Comparison of ENCODE assay signal across 8 mouse cellular contexts in the genomic region with DNA sequence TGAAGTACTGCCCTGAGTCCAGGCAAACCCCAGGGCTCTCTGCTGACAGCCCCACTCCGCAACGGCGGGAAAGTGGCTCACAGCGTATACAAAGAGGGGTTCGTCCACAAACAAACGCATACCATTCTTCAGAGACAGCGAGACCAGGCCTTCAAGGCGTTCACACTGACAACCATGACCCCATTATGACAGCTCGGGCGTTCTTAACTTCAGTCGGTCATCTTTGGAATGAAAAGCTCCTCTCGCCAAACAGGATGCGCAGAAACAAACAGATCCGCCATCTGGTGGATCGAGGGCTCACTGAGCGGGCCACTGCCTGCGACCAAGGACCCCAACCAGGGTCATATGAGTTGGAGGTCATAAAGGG. TPM values are rescaled to one million over a fixed set of nuclear protein-coding genes. Genes with fewer than 3 reads are reported as not detected.
DNase-seq lines count a peak whose midpoint lies in the region; ATAC-seq and TF ChIP-seq lines count a peak whose summit lies in the region.

No protein-coding gene starts in this region.

- no peak for TF ChIP-seq EP300 in lung, postnatal 0 days (IDR thresholded peaks at IDR 0.05)

- no peaks in the 10 kb centered on the region for H3K9me3 ChIP-seq in hindbrain, embryonic 13.5 days
- H3K9me3 ChIP-seq in lung, postnatal 0 days (ENCODE audit: low read length) = no peaks in the 10 kb centered on the region

- H3K4me3 ChIP-seq in spleen, adult 2 months (ENCODE audit: extremely low read depth, insufficient read depth, insufficient read length) = peak overlapping the region; percentile 78
- peak overlapping the region; percentile 78 for H3K4me3 ChIP-seq in hindbrain, embryonic 13.5 days
- peak overlapping the region; percentile 76 for H3K4me3 ChIP-seq in lung, postnatal 0 days (ENCODE audit: low read depth, low read length)
- peak overlapping the region; percentile 72 for H3K4me3 ChIP-seq in small intestine, adult 2 months (ENCODE audit: low read depth, low read length)

- TF ChIP-seq CTCF in spleen, adult 2 months (IDR thresholded peaks at IDR 0.05; ENCODE audit: extremely low read depth, insufficient read depth, insufficient read length, insufficient replicate concordance) = no peak
- TF ChIP-seq CTCF in lung, postnatal 0 days (IDR thresholded peaks at IDR 0.05) = no peak; the same call in 1 of the 2 replicates
- TF ChIP-seq CTCF in small intestine, adult 2 months (IDR thresholded peaks at IDR 0.05; ENCODE audit: extremely low read depth, insufficient read length, insufficient replicate concordance, low read depth, low read length) = no peak

- H3K36me3 ChIP-seq in spleen, adult 2 months (ENCODE audit: control insufficient read depth, insufficient read depth, low read length) = no peaks in the 10 kb centered on the region
- 0 out of 2 replicates have a peak, but pooled peaks cover 3% of the 10 kb centered on the region for H3K36me3 ChIP-seq in hindbrain, embryonic 13.5 days
- no peaks in the 10 kb centered on the region for H3K36me3 ChIP-seq in lung, postnatal 0 days (ENCODE audit: insufficient read depth, low read length)
- no peaks in the 10 kb centered on the region for H3K36me3 ChIP-seq in small intestine, adult 2 months (ENCODE audit: control insufficient read depth, insufficient read depth, low read length)

- peak overlapping the region; percentile 72 for H3K4me2 ChIP-seq in hindbrain, embryonic 13.5 days
- peak overlapping the region; percentile 99 for H3K4me2 ChIP-seq in lung, postnatal 0 days (replicated peaks; ENCODE audit: low read depth, low read length)

- peaks cover 5% of the 10 kb centered on the region for H3K4me1 ChIP-seq in spleen, adult 2 months (ENCODE audit: control insufficient read depth, insufficient read depth, insufficient read length)
- peaks cover 18% of the 10 kb centered on the region for H3K4me1 ChIP-seq in hindbrain, embryonic 13.5 days (replicated peaks)
- no peaks in the 10 kb centered on the region for H3K4me1 ChIP-seq in lung, postnatal 0 days (ENCODE audit: insufficient read depth, low read depth, low read length)
- no peaks in the 10 kb centered on the region; the same call in 1 of the 2 replicates for H3K4me1 ChIP-seq in small intestine, adult 2 months (ENCODE audit: control insufficient read depth, insufficient read depth, insufficient read length, low read length)

- no peaks in the 10 kb centered on the region for H3K27me3 ChIP-seq in spleen, adult 2 months (ENCODE audit: control insufficient read depth, insufficient read depth, low read length)
- peaks cover 23% of the 10 kb centered on the region for H3K27me3 ChIP-seq in hindbrain, embryonic 13.5 days
- H3K27me3 ChIP-seq in lung, postnatal 0 days (replicated peaks; ENCODE audit: insufficient read depth, low read length) = 0 out of 2 replicates have a peak, but pooled peaks cover 3% of the 10 kb centered on the region
- 0 out of 2 replicates have a peak, but pooled peaks cover 1% of the 10 kb centered on the region for H3K27me3 ChIP-seq in small intestine, adult 2 months (ENCODE audit: control insufficient read depth, insufficient read depth, low read length)

- peak overlapping the region; percentile 24; the same call in 1 of the 2 replicates for H3K27ac ChIP-seq in spleen, adult 2 months (ENCODE audit: insufficient read depth, low read length)
- peak overlapping the region; percentile 88 for H3K27ac ChIP-seq in hindbrain, embryonic 13.5 days
- no peak overlapping the region for H3K27ac ChIP-seq in lung, postnatal 0 days (ENCODE audit: low read length)
- H3K27ac ChIP-seq in small intestine, adult 2 months (ENCODE audit: insufficient read depth, low read depth, low read length) = no peak overlapping the region

- 2% methylated on average over 17 of the region's 17 CpGs for WGBS in spleen, adult 2 months
- under 1% methylated on average over 17 of the region's 17 CpGs for WGBS in hindbrain, embryonic 13.5 days
- WGBS in lung, postnatal 0 days = under 1% methylated on average over 17 of the region's 17 CpGs
- WGBS in small intestine, adult 2 months = under 1% methylated on average over 17 of the region's 17 CpGs

- ATAC-seq in hindbrain, embryonic 13.5 days (ENCODE audit: low FRiP score) = peak; percentile 26
- no peak for ATAC-seq in lung, postnatal 0 days

- TF ChIP-seq POLR2A in spleen, adult 2 months (IDR thresholded peaks at IDR 0.05; ENCODE audit: low read depth, low read length) = no peak
- no peak for TF ChIP-seq POLR2A in small intestine, adult 2 months (IDR thresholded peaks at IDR 0.05; ENCODE audit: low read depth, low read length)

- no peak for DNase-seq in spleen, adult 2 months (ENCODE audit: low read depth in 1 of 2, low spot score in 2 of 2)
- DNase-seq in spleen, postnatal 36 days (ENCODE audit: low spot score in 2 of 2) = no peak
- peak; percentile 59 for DNase-seq in embryo, embryonic 11 days
- peak; percentile 32 for DNase-seq in lung, postnatal 0 days (ENCODE audit: low spot score)
- DNase-seq in layer of hippocampus, adult 9-10 months (ENCODE audit: low spot score) = no peak
- DNase-seq in thymus, postnatal 36 days = no peak

- peak overlapping the region; percentile 86 for H3K9ac ChIP-seq in hindbrain, embryonic 13.5 days
- peak overlapping the region; percentile 51 for H3K9ac ChIP-seq in lung, postnatal 0 days (replicated peaks; ENCODE audit: low read depth)

RNA-seq across cellular contexts. Expression of gene Ccsap, which starts 1.5 kb away (rescaled TPM):
- polyA plus RNA-seq in spleen, adult 2 months (2012; rRNA removed) = 1.8 and 2.8 TPM in 2 replicates
- 4.0 and 4.1 TPM in 2 replicates for polyA plus RNA-seq in hindbrain, embryonic 13.5 days (2015; fragmentation: Nextera tagmentation; extraction: Ambion mirVana)
- polyA plus RNA-seq in lung, postnatal 0 days (2015; fragmentation: Nextera tagmentation; extraction: Ambion mirVana) = 1.2 and 1.3 TPM in 2 replicates
- 0.70 and 1.3 TPM in 2 replicates for polyA plus RNA-seq in small intestine, adult 2 months (2012; rRNA removed)

RNA-seq across cellular contexts. Expression of gene Acta1, which starts 36.0 kb away (rescaled TPM):
- polyA plus RNA-seq in spleen, adult 2 months (2012; rRNA removed) = 0.54 and 0.98 TPM in 2 replicates
- 7.4 and 9.9 TPM in 2 replicates for polyA plus RNA-seq in hindbrain, embryonic 13.5 days (2015; fragmentation: Nextera tagmentation; extraction: Ambion mirVana)
- 12.6 and 18.0 TPM in 2 replicates for polyA plus RNA-seq in lung, postnatal 0 days (2015; fragmentation: Nextera tagmentation; extraction: Ambion mirVana)
- polyA plus RNA-seq in small intestine, adult 2 months (2012; rRNA removed) = 4.1 and 10.8 TPM in 2 replicates

RNA-seq across cellular contexts. Expression of gene Rab4a, which starts 52.8 kb away (rescaled TPM):
- 4.2 and 4.8 TPM in 2 replicates for polyA plus RNA-seq in spleen, adult 2 months (2012; rRNA removed)
- polyA plus RNA-seq in hindbrain, embryonic 13.5 days (2015; fragmentation: Nextera tagmentation; extraction: Ambion mirVana) = 73.9 and 74.8 TPM in 2 replicates
- 27.9 and 32.1 TPM in 2 replicates for polyA plus RNA-seq in lung, postnatal 0 days (2015; fragmentation: Nextera tagmentation; extraction: Ambion mirVana)
- 23.0 and 59.8 TPM in 2 replicates for polyA plus RNA-seq in small intestine, adult 2 months (2012; rRNA removed)

Comparison
In these comparisons a context has a peak if more than half of its experiments do, and no peak if none do; other contexts are left out.
1. DNase-seq: peak in embryo, embryonic 11 days (single experiment) and lung, postnatal 0 days (single experiment); none in spleen, adult 2 months (0 of 2), spleen, postnatal 36 days (0 of 2), layer of hippocampus, adult 9-10 months (single experiment) and thymus, postnatal 36 days (0 of 2).
2. H3K27ac ChIP-seq: peak in spleen, adult 2 months (single experiment) and hindbrain, embryonic 13.5 days (single experiment); none in lung, postnatal 0 days (single experiment) and small intestine, adult 2 months (single experiment).
3. Peak in every context shown above with its lines, with median percentiles within 50 percentile points of each other: H3K4me3 ChIP-seq.